In the genomic region with DNA sequence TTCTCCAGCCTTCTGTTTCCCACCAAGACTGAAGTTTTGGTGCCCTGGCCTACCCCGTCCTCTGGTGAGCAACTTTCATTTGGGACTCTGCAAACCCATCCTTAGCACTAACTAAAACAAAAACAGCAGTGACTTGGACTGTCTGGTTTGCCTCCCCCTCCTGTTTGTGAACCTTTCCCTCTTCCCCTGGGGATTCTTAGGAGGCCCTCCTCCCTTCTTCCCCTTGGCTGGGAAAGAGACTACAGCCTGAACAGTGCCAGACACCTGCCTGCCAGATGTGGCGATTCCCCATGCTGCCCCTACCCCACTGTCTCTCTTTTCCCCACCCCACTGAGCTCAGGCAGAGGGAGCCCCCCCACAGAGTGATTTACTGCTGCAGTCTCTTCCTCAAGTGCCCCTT, we compare ENCODE assay signal across 9 mouse cellular contexts. TPM values are rescaled to one million over a fixed set of nuclear protein-coding genes. Genes with fewer than 3 reads are reported as not detected.
A peak's percentile ranks its signal among the peaks of the same experiment; 100 is the strongest.
DNase-seq lines count a peak whose midpoint lies in the region; ATAC-seq lines count a peak whose summit lies in the region.
"Had no signal": no experiment of that assay in that cellular context is flagged by ENCODE, and none has a peak within 500 bp of the region (broad histone marks: within the 10 kb centered on the region; RNA-seq: fewer than 3 reads in every experiment).

No protein-coding gene starts in this region.

- no peak overlapping the region for H3K4me3 ChIP-seq in heart, embryonic 11.5 days (ENCODE audit: low read depth, low read length)
- no peak overlapping the region for H3K4me3 ChIP-seq in hindbrain, embryonic 12.5 days
- no peak overlapping the region for H3K4me3 ChIP-seq in midbrain, embryonic 16.5 days (ENCODE audit: low read depth, low read length)

- no peak overlapping the region for H3K9ac ChIP-seq in heart, embryonic 11.5 days (ENCODE audit: low read depth, low read length)
- peak overlapping the region; percentile 64; the same call in 1 of the 2 replicates for H3K9ac ChIP-seq in hindbrain, embryonic 12.5 days
- H3K9ac ChIP-seq in midbrain, embryonic 16.5 days (ENCODE audit: low read depth, low read length): peak overlapping the region; percentile 15

- H3K36me3 ChIP-seq in heart, embryonic 11.5 days (ENCODE audit: control insufficient read depth, insufficient read depth, low read length): peaks cover 20% of the 10 kb centered on the region
- 0 out of 2 replicates have a peak, but pooled peaks cover 3% of the 10 kb centered on the region for H3K36me3 ChIP-seq in hindbrain, embryonic 12.5 days
- H3K36me3 ChIP-seq in midbrain, embryonic 16.5 days (ENCODE audit: control insufficient read depth, insufficient read depth, low read length): no peaks in the 10 kb centered on the region; the same call in 1 of the 2 replicates

- H3K27ac ChIP-seq in heart, embryonic 11.5 days (ENCODE audit: low read depth, low read length): peak overlapping the region; percentile 69; the same call in 1 of the 2 replicates
- peak overlapping the region; percentile 98 for H3K27ac ChIP-seq in hindbrain, embryonic 12.5 days
- H3K27ac ChIP-seq in midbrain, embryonic 16.5 days (ENCODE audit: low read length): peak overlapping the region; percentile 96

- peaks cover 55% of the 10 kb centered on the region for H3K4me1 ChIP-seq in heart, embryonic 11.5 days (ENCODE audit: control insufficient read depth, insufficient read depth, low read length)
- peaks cover 93% of the 10 kb centered on the region for H3K4me1 ChIP-seq in hindbrain, embryonic 12.5 days
- peaks cover 82% of the 10 kb centered on the region for H3K4me1 ChIP-seq in midbrain, embryonic 16.5 days (ENCODE audit: control insufficient read depth, insufficient read depth, low read length)

- H3K9me3 ChIP-seq in heart, embryonic 11.5 days (replicated peaks; ENCODE audit: control insufficient read depth, low read length): no peaks in the 10 kb centered on the region
- H3K9me3 ChIP-seq in hindbrain, embryonic 12.5 days (replicated peaks): no peaks in the 10 kb centered on the region
- H3K9me3 ChIP-seq in midbrain, embryonic 16.5 days (replicated peaks; ENCODE audit: control insufficient read depth, low read length, poor library complexity, severe bottlenecking): no peaks in the 10 kb centered on the region

- intact Hi-C loops in heart, postnatal 36 days (cut with DNase I): no loop called here

- 42% methylated on average over 2 of the region's 2 CpGs for WGBS in heart, embryonic 11.5 days (ENCODE audit: insufficient replicate concordance)
- WGBS in hindbrain, embryonic 12.5 days: 16% methylated on average over 2 of the region's 2 CpGs
- WGBS in midbrain, embryonic 16.5 days: 11% methylated on average over 2 of the region's 2 CpGs

- no peak for ATAC-seq in heart, embryonic 11.5 days (replicated peaks; ENCODE audit: insufficient number of reproducible peaks, low FRiP score, low TSS enrichment)
- no peak for ATAC-seq in hindbrain, embryonic 12.5 days (ENCODE audit: low FRiP score)
- ATAC-seq in midbrain, embryonic 16.5 days: no peak
- no peak for ATAC-seq in CD4-positive, CD25-positive, alpha-beta regulatory T cell, adult 4 months

- H3K27me3 ChIP-seq in heart, embryonic 11.5 days (ENCODE audit: control insufficient read depth, insufficient read depth, low read length): no peaks in the 10 kb centered on the region
- H3K27me3 ChIP-seq in hindbrain, embryonic 12.5 days: no peaks in the 10 kb centered on the region
- H3K27me3 ChIP-seq in midbrain, embryonic 16.5 days (ENCODE audit: control insufficient read depth, insufficient read depth, low read depth, low read length): no peaks in the 10 kb centered on the region

- H3K4me2 ChIP-seq in heart, embryonic 11.5 days: no peak overlapping the region
- peak overlapping the region; percentile 47 for H3K4me2 ChIP-seq in hindbrain, embryonic 12.5 days (replicated peaks)
- H3K4me2 ChIP-seq in midbrain, embryonic 16.5 days (ENCODE audit: low read length): peak overlapping the region; percentile 57

- no peak for DNase-seq in heart, postnatal 36 days
- DNase-seq in embryo, embryonic 11 days: peak; percentile 83
- no peak for DNase-seq in frontal cortex, postnatal 25 days (ENCODE audit: low spot score in 2 of 2)
- no peak for DNase-seq in urinary bladder, postnatal 36 days (ENCODE audit: low spot score in 2 of 2)
- DNase-seq: thymus, adult 18-20 months had no signal

RNA-seq across cellular contexts. Expression of a gene that starts 9.4 kb away (rescaled TPM):
- polyA plus RNA-seq in heart, embryonic 11.5 days (2014; fragmentation: Nextera tagmentation; extraction: Ambion mirVana): 0.41 and 0.53 TPM in 2 replicates
- total RNA-seq in heart, postnatal 36 days (2021): not detected
- 0.36 and 0.51 TPM in 2 replicates for polyA plus RNA-seq in hindbrain, embryonic 12.5 days (2016; fragmentation: Nextera tagmentation; extraction: Ambion mirVana)
- 0.40 and 0.64 TPM in 2 replicates for polyA plus RNA-seq in midbrain, embryonic 16.5 days (2015; fragmentation: Nextera tagmentation; extraction: Ambion mirVana)
- not detected for polyA plus RNA-seq in CD4-positive, CD25-positive, alpha-beta regulatory T cell, adult 4 months (2017; shearing (Covaris generic))

RNA-seq across cellular contexts. Expression of a gene that starts 28.5 kb away (rescaled TPM):
- polyA plus RNA-seq in heart, embryonic 11.5 days (2014; fragmentation: Nextera tagmentation; extraction: Ambion mirVana): 217 and 221 TPM in 2 replicates
- total RNA-seq in heart, postnatal 36 days (2021): 10 to 100 TPM; 56.6 to 56.9 TPM
- 235 and 247 TPM in 2 replicates for polyA plus RNA-seq in hindbrain, embryonic 12.5 days (2016; fragmentation: Nextera tagmentation; extraction: Ambion mirVana)
- 200 and 205 TPM in 2 replicates for polyA plus RNA-seq in midbrain, embryonic 16.5 days (2015; fragmentation: Nextera tagmentation; extraction: Ambion mirVana)
- 100 to 1,000 TPM; 213 to 244 TPM for polyA plus RNA-seq in CD4-positive, CD25-positive, alpha-beta regulatory T cell, adult 4 months (2017; shearing (Covaris generic))

RNA-seq across cellular contexts. Expression of a gene that starts 38.8 kb away (rescaled TPM):
- polyA plus RNA-seq in heart, embryonic 11.5 days (2014; fragmentation: Nextera tagmentation; extraction: Ambion mirVana): 10.2 and 11.6 TPM in 2 replicates
- 10 to 100 TPM; 12.9 to 13.0 TPM for total RNA-seq in heart, postnatal 36 days (2021)
- 20.5 and 23.8 TPM in 2 replicates for polyA plus RNA-seq in hindbrain, embryonic 12.5 days (2016; fragmentation: Nextera tagmentation; extraction: Ambion mirVana)
- 20.1 and 22.7 TPM in 2 replicates for polyA plus RNA-seq in midbrain, embryonic 16.5 days (2015; fragmentation: Nextera tagmentation; extraction: Ambion mirVana)
- not detected for polyA plus RNA-seq in CD4-positive, CD25-positive, alpha-beta regulatory T cell, adult 4 months (2017; shearing (Covaris generic))

RNA-seq across cellular contexts. Expression of a gene that starts 42.8 kb away (rescaled TPM):
- polyA plus RNA-seq in heart, embryonic 11.5 days (2014; fragmentation: Nextera tagmentation; extraction: Ambion mirVana): 21.9 and 24.2 TPM in 2 replicates
- total RNA-seq in heart, postnatal 36 days (2021): under 1 TPM; 0.67 to 0.73 TPM
- polyA plus RNA-seq in hindbrain, embryonic 12.5 days (2016; fragmentation: Nextera tagmentation; extraction: Ambion mirVana): 5.1 and 5.4 TPM in 2 replicates
- 0.52 and 0.68 TPM in 2 replicates for polyA plus RNA-seq in midbrain, embryonic 16.5 days (2015; fragmentation: Nextera tagmentation; extraction: Ambion mirVana)
- polyA plus RNA-seq in CD4-positive, CD25-positive, alpha-beta regulatory T cell, adult 4 months (2017; shearing (Covaris generic)): under 1 TPM; 0.34 to 0.84 TPM
